Mouse (Mus musculus): ENCODE measurements around the gene Unc13d.

The Unc13d gene

DNA sequence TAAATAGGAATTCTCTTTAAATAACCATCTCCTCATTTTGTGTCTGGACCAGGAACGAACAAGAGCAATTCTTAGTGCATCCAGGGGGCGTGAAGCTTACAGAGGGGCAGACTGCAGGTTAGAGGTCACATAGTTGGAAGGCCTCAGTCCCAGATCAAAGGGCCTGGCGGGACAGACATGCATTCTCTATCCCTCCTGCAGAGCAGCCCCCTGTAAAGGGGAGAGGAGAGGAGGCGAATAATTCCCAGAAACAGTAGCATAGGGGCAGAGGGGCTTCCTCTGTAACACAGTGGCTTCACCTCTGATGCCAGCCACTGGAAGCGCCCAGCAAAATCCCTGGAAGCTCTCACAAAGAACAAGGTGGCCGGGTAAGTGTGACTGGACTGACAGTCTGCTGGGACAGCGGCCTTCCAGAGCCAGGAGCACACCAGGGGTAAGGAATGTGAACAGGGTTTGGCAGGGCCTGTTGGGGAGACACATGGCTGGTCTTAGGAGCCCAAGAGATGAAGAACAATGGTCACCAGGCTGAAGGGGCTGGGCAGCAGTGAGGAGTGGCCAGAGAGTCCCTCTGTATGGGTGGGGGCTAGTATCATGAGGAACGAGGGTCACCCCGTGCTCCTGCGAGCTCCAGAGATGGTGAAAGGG, 1.0 kb upstream of the Unc13d start:
- DNase-seq (ENCODE audit: extremely low spot score, low spot score) = peak; percentile 56

DNA sequence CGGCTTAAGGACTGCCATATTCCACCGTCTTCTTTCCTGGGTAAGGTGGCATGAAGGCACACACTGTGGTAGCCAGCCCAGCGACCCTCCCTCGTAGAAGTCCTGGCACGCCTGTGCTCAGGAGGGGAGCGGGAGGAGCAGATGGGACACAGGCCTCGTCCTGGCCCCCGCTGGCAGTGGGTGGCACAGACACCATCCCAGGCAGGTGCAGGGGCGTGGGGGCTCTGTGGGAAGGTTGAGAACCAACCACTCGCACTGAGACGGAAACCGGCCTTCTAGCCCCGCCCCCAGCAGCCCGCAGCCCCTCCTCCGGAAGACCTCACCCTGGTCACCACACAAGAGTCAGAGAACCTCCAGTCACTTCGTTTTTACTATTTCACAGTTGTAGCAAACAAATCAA, 460 bp upstream of the Unc13d start:
- peak; percentile 67 for DNase-seq (ENCODE audit: extremely low spot score, low spot score)

DNA sequence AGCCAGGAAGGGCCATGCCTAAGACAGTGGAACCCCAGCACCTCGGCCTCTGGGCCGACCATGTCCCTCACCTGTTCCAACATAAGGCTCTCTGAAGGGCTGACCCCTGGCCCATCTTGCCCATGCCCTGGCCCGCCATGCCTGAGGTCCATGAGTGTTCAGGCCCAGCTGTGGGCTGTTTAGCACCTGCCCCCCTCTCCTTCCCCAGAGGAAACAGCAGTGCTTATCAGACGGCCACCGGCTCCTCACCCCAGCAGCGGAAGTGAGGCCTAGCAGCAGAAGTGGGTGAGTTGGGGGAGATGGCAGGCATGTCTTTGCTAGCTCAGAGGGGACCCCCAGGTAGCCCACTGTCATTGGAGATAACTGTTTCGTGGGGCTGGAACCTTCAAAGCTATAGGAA, 925 bp downstream of the Unc13d start:
- no peak for DNase-seq (ENCODE audit: extremely low spot score, low spot score)

DNA sequence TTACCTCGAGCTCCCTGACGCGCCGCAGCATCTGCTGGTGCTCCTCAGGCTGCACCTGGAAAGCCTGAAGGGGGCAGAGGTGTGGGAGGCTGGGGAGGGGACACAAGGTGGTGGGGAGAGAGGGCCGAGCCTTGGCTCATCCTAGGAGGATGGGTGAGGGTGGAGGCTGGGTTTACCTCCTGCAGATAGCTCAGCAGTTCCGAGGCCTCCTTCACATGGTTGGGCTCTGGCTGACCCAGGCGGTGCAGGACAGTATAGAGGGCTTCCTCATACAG, 1.6 kb downstream of the Unc13d start:
- no peak for DNase-seq (ENCODE audit: extremely low spot score, low spot score)

DNA sequence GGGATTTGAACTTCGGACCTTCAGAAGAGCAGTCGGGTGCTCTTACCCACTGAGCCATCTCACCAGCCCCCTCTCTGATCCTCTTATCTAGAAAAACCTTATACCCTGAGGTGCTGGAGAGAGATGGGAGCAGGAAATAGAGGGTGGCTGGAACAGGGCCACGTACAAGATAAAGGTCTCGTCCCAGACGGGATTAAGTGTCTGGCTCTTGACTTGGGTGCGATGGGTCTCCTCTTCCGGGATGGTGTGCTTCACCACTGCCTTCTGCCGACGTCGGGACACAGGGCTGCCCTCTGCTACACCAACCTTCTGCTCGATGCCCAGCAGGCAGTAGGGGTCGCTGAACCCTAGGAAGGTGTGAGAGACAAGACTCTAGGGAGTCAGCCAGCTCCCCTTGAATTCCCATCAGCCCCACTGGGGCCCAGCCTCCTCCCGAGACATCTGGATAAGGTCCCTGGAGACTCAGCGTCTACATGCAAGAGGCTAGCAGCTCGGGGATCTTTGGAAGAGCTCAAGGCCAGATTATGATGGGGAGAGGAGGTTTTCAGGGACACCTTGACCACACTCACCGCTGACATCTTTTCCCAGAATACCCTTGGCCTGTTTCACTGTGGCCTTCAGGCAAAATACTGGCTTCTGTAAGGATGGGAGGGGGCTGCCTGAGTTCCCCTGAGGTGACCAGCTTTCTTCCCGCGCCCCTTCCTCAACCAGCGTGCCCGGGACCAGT, 2.1 kb downstream of the Unc13d start:
- no peak for DNase-seq (ENCODE audit: extremely low spot score, low spot score)

DNA sequence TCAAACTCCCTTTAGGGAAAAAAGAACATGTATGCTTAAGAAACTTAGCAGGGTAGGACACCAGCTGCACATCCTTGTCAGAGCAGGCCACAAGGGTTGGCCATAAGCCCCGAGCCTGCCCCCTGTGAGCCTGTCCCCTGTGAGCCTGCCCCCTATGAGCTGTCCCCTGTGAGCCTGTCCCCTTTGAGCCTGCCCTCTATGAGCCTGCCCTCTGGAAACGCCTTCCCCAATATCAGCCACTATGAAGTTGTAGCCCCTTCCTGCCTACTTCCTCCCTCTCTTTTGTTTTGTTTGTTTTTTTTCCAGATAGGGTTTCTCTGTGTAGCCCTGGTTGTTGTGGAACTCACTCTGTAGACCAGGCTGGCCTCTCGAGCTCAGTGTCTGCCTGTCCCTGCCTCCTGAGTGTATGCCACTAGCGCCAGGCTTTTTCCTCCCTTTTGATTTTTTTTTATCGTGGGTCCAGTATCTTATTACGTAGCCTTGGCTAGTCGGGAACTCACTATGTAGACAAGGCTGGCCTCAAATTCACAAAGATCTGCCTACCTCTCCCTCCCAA, 3.2 kb downstream of the Unc13d start:
- no peak for DNase-seq (ENCODE audit: extremely low spot score, low spot score)

DNA sequence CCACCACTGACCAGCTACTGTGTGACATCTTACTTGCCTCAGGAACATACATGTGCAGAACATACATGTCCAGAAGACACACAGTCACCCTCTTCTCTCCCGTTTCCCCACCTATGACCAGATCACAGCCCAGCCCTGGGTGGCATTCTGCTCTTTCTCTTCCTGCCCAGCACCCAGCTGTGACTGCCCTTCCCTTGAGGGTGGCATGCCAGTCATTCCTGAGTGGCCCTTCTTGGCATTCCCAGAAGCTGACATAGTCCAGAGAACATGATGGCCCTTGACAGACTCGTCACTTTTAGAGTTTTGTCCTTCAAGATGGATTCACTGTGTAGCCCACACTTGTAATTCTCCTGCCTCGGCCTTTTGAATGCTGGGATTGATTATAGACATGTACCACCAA, 5.2 kb downstream of the Unc13d start:
- no peak for DNase-seq (ENCODE audit: extremely low spot score, low spot score)

DNA sequence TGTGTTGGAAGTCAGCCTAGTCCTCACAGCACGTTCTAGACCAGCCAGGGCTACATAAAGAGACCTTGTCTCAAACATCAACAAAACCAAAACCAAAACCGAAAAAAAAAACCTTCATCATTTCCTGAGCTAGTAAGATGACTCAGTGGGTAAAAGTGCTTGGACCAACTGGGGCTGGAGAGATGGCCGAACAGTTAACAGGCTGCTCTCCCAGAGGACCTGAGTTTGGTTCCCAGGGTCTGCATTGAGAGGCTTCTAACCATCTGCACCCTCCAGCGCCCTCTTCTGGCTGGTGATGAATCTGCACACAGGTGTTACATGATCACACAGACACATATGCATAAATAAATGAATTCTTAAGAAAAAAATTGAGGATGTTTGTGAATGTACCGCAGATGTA, 6.3 kb downstream of the Unc13d start:
- DNase-seq (ENCODE audit: extremely low spot score, low spot score) = no peak

DNA sequence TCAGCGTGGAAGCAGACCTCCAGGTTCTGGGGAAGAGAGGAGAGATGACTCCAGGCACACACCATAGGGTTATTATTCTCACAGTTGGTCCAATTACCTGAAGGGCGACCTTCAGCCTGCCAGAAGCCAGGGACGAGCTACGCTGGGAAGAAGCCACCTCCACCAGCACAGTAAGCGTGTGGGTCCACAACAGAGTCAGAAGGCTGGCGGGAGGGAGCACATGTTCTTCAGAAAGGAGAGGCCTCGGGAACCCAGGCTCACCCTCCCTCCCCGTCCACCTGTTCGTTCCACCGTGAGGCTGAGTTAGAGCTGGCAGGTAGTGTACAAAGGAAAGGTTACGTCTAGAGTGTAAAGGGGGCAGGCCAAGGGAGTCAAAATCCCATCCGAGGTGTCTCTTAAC, 12.4 kb downstream of the Unc13d start:
- no peak for DNase-seq (ENCODE audit: extremely low spot score, low spot score)

DNA sequence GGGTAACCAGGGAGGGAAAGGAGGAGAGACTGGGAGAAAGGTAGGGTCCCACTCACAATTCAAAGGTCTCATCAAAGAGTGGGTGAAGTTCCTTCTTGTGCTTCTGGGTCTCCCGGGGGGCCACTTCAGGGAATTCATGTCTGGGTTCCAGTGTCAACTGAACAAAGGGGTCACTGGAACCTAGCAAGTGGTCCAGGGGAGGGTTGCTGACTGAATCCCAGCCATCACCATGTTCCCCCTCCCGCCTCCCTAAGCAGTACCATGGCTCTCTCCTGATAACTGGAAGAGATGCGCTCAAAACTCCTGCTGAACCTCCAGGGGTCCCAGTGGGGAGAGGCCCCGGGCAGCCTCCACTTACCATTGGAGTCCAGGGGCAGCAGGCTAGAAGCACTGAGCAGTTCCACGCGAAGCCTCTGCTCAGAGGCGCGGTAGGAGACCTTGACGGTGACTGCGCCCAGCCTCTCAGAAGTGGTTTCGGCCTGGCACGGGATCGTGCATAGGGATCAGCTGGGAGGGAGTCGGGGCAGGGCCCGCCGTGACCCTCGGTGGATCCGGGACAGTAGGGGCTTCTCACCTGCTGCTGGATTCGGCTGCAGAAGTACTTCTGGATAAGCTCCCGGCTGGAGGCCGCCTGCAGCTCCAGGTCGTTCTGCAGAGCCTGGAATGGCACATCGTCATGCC, 13.4 kb downstream of the Unc13d start:
- no peak for DNase-seq (ENCODE audit: extremely low spot score, low spot score)

DNA sequence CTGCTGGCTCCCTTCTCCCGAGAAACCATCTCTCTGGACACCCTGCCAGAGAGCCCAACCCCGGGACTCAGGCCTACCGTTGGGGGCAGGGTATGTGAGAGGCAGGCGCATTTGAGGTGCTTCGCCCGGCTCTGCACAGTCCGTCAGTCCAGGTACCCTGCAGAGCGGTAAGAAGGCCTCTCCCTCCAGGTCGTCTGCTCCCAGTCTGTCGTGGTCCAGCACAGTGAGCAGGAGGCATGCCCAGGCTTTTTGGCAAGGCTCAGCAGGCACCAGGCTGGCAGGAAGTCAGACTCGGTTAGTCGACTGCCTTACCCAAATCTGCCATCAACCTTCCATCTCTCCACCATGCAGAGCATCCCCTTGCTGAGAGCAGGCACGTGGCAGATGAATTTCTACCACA, 14.2 kb downstream of the Unc13d start:
- no peak for DNase-seq (ENCODE audit: extremely low spot score, low spot score)

DNA sequence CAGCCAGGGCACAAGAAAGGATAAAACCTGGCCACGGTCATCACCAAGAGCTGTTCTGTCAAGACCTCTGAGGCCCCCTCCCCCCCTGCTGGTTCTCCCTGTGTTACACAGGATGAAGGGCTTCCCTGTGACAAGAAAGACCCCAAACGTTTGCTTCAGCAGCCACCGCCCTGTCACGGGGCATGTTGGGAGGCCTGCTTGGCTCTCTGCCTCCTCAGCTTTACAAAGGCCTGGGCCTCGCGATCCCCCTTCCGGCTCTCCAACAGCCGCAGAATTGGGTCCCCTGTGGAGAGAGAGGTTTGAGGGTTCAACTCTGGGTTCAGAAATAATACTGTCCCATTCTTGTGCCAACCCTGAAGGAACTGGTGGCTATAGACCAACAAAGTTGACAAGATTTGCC, 15.2 kb downstream of the Unc13d start:
- no peak for DNase-seq (ENCODE audit: extremely low spot score, low spot score)

DNA sequence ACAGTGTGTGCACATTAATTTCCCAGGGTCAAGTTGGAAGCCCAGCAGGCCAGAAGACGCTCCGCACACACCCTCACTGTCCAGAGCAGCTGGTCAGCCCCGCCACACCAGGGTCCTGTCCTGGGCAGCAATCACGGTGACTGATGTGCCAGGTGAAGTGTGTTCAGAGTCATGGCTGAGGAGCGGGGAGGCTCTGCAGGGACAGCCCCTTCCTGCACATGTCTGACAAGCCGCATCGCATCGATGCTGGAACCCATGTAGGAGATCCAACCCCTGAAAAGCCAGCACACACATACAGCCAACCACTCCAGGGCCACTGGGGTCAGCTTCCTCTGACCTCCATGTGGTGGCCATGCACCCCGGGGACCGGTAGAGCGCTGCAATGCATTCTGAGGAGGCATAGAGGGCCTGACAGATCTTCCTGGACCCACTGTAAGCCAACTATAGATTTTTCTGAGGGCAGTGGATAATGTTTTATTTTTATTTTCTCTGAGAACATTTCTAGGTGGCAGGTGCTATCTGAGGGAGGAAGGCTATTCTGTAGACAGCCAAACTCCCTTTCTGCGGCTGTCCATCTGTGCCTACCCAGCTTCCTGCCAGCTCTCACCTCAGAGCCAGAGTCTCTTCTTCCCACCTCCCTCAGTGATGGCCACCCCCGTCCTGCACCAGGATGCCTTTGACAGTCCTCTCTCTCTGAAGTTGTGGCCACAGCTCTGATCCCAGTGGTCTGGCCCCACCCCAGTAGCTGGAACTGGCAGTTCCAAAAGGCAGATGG, 15.9 kb downstream of the Unc13d start:
- DNase-seq (ENCODE audit: extremely low spot score, low spot score) = no peak

DNA sequence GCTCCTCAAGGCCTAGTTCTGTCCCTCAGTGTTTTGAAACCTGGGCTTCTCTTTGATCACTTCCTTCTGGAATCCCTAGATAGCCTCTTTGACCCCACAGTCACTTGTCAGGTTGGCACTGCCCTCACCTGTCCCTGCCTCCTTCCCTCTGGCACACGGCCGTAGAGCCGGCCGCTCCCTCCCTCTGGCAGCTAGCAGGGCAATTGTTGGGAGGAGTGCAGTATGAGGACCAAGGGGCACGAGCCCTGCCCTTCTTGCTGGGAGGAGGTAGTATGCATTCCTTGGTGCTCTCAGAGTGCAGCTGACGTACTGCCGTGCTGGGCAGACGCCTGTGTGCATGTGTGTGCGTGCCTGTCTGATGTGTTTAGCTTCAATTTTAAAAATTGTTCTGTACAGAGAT, 17.2 kb downstream of the Unc13d start:
- DNase-seq (ENCODE audit: extremely low spot score, low spot score) = no peak

DNA sequence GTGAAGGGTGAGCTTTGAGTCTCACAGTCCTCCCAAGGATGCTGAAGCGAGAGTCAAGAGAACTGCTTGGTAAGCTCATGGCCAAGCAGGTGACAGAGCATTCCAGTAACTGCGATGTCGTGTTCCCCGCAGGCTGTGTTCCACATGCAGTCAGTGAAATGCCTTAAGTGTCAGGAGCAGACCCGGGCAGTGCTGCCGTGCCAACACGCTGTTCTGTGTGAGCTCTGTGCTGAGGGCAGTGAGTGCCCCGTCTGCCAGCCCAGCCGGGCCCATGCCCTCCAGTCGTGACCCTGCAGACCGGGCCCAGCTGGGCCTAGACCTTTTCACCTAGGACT, 18.1 kb downstream of the Unc13d start:
- DNase-seq (ENCODE audit: extremely low spot score, low spot score) = no peak

DNA sequence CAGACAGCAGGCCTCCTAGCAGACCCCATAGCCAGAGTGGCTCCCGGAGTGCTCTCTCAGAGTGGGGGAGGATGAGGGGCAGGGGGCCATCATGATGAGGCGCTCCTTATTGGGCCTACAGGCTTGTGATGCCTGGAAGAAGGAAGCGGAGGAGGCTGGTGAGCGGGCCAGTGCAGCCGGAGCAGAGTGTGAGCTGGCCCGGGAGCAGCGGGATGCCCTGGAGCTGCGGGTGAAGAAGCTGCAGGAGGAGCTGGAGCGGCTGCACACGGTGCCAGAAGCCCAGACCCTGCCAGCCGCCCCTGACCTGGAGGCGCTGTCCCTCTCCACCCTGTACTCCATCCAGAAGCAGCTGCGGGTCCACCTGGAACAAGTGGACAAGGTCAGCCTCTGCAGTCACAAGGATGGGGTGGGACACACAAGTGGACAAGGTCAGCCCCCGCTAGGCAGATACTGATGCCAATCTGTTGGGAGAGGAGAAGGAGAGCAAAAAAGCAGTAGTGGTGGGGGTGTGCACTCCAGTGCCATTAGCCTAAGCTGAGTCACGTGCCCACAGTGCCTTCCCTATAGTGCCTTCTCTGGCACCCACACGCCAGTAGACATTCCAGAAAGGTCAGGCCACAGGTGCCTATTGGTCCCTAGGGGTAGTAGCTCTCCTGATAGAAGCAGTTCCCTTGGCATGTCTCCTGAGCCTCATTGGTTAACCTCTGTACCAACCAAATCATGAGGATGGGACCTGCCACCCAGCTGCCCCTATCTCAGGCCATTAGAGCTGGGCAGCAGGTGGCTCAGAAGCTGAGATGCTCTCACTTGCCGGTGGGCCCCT, 18.7 kb downstream of the Unc13d start:
- no peak for DNase-seq (ENCODE audit: extremely low spot score, low spot score)

DNA sequence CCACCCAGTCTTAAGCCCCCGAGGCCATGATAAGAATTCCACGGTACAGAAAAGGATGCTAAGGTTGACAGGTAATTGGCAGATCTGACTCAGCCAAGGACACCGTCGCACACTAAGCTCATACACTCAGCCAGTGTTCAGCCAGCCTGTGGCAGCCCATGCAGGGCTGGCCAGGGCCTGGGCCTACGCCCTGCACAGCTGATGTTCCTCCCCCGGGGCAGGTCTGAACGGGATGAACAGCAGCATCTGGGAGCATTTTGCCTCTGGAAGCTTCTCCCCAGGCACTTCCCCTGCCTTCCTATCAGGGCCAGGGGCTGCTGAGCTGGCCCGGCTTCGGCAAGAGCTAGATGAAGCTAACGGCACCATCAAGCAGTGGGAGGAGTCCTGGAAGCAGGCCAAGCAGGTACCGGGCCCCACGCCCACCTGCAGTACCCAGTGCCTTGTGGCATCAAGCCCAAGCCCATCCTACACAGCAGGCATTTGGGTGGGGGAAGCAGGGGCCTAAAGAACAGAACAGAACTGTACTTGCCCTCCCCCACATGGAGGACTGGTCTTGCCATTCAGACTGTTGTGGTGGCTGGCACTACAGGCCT, 19.6 kb downstream of the Unc13d start:
- DNase-seq (ENCODE audit: extremely low spot score, low spot score) = no peak

DNA sequence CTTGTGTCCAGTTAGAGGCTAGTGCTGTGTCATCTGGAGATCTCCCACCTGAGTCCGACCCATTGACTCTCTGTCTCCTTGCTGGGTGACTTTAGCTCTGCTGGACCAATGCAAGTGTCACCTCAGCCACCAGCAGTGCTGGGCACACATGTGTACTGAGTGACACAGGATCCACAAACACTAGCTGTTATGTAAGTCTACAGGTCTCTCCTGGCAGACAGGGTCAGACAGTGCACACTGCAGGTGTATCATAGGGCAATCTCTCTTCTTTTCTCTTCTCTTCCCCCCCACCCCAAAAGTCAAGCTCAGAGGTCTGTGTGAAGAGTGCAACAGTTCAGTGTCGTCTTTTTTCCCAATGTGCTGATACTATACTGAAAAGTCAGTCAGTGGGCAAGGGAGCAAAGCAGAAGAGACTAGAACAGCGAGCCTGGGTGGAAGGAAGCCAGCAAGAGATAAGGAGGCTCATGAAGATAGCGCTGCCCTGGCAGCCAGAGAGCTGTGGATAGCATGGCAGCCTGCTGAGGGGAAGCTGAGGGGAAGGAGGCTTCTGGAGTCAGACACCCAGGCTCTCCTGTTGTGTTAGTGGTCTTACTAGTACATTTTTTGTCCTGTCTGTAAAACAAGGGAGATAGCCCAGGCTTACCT, 20.4 kb downstream of the Unc13d start:
- DNase-seq (ENCODE audit: extremely low spot score, low spot score) = no peak

DNA sequence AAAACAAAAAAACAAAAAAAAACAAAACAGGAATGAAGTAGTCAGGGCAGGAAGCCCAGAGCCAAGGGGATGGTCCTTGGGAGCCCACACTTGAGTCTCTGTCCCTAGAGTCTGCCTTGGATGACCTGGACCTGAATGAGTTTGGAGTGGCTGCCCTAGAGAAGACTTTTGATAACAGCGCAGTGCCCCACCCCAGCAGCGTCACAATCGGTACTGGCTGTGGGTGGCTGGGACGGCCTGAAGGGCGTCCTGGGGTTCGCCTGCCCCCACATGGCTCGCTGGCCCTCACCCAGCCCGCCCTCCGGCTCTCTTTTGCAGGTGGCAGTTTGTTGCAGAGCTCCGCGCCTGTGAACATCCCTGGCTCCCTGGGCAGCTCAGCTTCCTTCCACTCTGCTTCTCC, 21.9 kb downstream of the Unc13d start:
- no peak for DNase-seq (ENCODE audit: extremely low spot score, low spot score)

DNA sequence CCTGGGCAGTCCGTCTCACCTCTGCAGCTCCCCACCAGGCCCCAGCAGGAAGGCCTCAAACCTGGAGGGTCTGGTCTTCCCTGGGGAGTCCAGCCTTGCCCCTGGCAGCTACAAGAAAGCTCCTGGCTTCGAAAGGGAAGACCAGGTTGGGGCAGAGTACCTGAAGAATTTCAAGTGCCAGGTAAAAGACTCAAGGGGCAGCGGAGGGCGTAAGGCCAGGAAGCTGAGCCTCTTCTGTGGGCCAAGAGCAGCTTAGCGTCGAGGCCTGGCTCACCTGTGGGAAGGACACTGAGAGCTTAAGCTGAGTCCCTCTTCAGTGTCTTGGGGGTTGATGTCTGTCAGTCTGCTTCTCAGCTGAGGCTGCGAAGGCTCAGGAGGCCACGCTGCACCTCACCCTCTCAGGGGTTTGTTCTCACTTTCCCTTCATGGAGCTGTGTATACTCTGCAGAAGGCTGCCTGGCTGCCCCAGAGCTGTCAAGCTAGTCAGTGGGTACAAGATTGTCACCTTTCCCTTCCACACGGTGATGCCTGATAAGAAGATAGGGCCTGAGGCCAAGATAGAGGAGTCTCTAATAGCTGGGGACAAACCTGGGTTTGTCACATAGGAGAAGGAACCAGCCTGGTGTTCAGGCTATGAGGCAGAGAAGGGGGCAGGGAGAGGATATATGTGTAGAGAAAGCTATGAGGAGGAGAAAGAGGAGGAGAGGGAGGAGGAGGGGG, 24.1 kb downstream of the Unc13d start:
- DNase-seq (ENCODE audit: extremely low spot score, low spot score) = no peak
